Mouse (Mus musculus) fat pad, adult 2 months (tissue): Measurements from ENCODE around the gene Ptpn21.

Source experiments
- DNase-seq: peaks from one replicate; pipeline ENCODE4 v3.0.0-alpha.2; 2011; ENCODE audit warnings: low read depth, low spot score; ENCODE audit errors: extremely low read depth

Ptpn21 gene

GRCm38 (mm10) chr12:98736951-98737800 lies at the start of gene Ptpn21:
TSS of gene Ptpn21 (minus strand) at chr12:98737405.
- DNase-seq: no peak

GRCm38 (mm10) chr12:98784251-98784650 lies 47.0 kb upstream of the Ptpn21 start:
- DNase-seq: no peak

- DNase-seq: no peak
Measured at GRCm38 (mm10) chr12:98779148-98779547, 41.9 kb upstream of the Ptpn21 start.

- no peak for DNase-seq
Measured at GRCm38 (mm10) chr12:98777509-98777908, 40.3 kb upstream of the Ptpn21 start.

- DNase-seq: no peak
Measured at GRCm38 (mm10) chr12:98766241-98766640, 29.0 kb upstream of the Ptpn21 start.

- DNase-seq: no peak
Measured at GRCm38 (mm10) chr12:98759700-98760099, 22.5 kb upstream of the Ptpn21 start.

- no peak for DNase-seq
Measured at GRCm38 (mm10) chr12:98757636-98758035, 20.4 kb upstream of the Ptpn21 start.

GRCm38 (mm10) chr12:98747380-98747753 lies 10.2 kb upstream of the Ptpn21 start:
- DNase-seq: no peak

- DNase-seq: no peak
Measured at GRCm38 (mm10) chr12:98746746-98747379, 9.7 kb upstream of the Ptpn21 start, which contains the start of gene Zc3h14. TSS of gene Zc3h14 (plus strand) at chr12:98746964.

GRCm38 (mm10) chr12:98746131-98746530 lies 8.9 kb upstream of the Ptpn21 start:
- no peak for DNase-seq

- no peak for DNase-seq
Measured at GRCm38 (mm10) chr12:98745626-98746025, 8.4 kb upstream of the Ptpn21 start.

GRCm38 (mm10) chr12:98741011-98741501 lies 3.9 kb upstream of the Ptpn21 start:
- no peak for DNase-seq

GRCm38 (mm10) chr12:98737801-98738350 lies 671 bp upstream of the Ptpn21 start:
- DNase-seq: no peak

- DNase-seq: no peak
Measured at GRCm38 (mm10) chr12:98734880-98735801, 2.1 kb downstream of the Ptpn21 start.

- DNase-seq: no peak
Measured at GRCm38 (mm10) chr12:98734246-98734879, 2.8 kb downstream of the Ptpn21 start.

GRCm38 (mm10) chr12:98733776-98734175 lies 3.4 kb downstream of the Ptpn21 start:
- no peak for DNase-seq

- DNase-seq: no peak
Measured at GRCm38 (mm10) chr12:98733165-98733564, 4.0 kb downstream of the Ptpn21 start.

- no peak for DNase-seq
Measured at GRCm38 (mm10) chr12:98730682-98731081, 6.5 kb downstream of the Ptpn21 start.

GRCm38 (mm10) chr12:98727186-98727585 lies 10.0 kb downstream of the Ptpn21 start:
- DNase-seq: no peak

- DNase-seq: no peak
Measured at GRCm38 (mm10) chr12:98726078-98726477, 11.1 kb downstream of the Ptpn21 start.
